Mouse (Mus musculus) testis, adult 2 months (tissue): ENCODE data around the gene Zpr1.

Experiments
- CTCF ChIP-seq: fragments of 200-500 bp; IDR thresholded peaks from 2 replicates; pipeline ENCODE4 v1.5.1; 2012; ENCODE audit warnings: low read depth, mild to moderate bottlenecking, inconsistent platforms, low read length, moderate library complexity; ENCODE audit not compliant: control insufficient read depth, insufficient read depth, insufficient replicate concordance
- POLR2A ChIP-seq: fragments of 200-500 bp; IDR thresholded peaks from 2 replicates; pipeline ENCODE4 v1.6.1; 2012; ENCODE audit warnings: low read depth, mild to moderate bottlenecking, inconsistent platforms, low read length, moderate library complexity; ENCODE audit not compliant: control insufficient read depth

GRCm38 (mm10) chr9:46330586-46330895, 57.7 kb downstream of the Zpr1 start:
- no peak for TF ChIP-seq CTCF
- TF ChIP-seq POLR2A, result no peak; the same call in 1 of the 2 replicates
